Mouse (Mus musculus) layer of hippocampus, adult 8-10 months (tissue): ENCODE measurements around the gene Sox5. TPM values are rescaled to one million over a fixed set of nuclear protein-coding genes. Genes with fewer than 3 reads are reported as not detected.

Experiments
- DNase-seq, 2 experiments: peaks; one replicate each; pipeline ENCODE4 v3.0.0; 2022; ENCODE audit warnings: low spot score in 2 of 2
- total RNA-seq, 4 experiments: library from RNA; stranded (reverse); gene quantifications; 2 replicates each; pipeline ENCODE4 v1.2.4; 2022

Gene Sox5
- total RNA-seq, 4 experiments from 2014 or later: 38.4 to 42.4 (median 40.8) TPM

DNA sequence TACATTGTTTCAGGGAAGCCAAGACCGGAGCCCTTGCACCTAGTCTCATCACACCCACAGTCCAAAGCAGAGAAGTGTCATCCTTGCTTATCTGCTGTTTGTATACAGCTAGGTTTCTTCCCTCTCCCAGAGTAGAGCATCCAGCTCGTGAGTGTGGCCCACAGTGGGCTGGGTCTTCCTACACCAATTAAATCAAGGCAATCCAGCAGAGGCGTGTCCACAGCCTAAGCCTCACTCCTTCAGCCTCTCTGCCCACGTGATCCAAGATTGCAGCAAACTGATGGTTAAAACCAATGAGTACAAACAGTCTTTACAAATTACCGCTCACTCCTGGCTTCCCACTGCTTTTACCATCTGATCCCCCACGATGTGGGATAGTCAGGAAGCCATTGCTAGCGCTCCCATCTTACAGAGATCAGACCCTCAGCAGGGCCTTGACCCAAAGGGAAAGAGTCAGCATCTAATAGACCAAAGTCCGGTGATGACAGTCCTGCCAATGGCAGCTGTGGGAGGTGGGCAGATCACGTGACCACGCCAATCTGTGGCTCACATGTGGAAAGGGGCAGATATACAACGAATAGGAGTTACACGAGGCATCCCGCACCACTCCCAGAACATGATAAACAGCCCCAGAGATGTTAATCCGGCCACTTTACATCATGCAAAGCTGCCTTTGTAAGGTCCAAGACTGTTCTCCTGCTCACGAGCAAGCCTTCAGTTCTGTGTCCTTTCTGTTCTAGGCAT lies 9.4 kb downstream of the Sox5 start:
- no peak for DNase-seq

- DNase-seq: no peak
Measured at GRCm38 (mm10) chr6:144769060-144769459, 12.7 kb downstream of the Sox5 start.

GRCm38 (mm10) chr6:144761902-144762301 lies 19.9 kb downstream of the Sox5 start:
- no peak for DNase-seq

- DNase-seq: no peak
Measured at GRCm38 (mm10) chr6:144759193-144759592, 22.6 kb downstream of the Sox5 start.

GRCm38 (mm10) chr6:144757414-144757813 lies 24.4 kb downstream of the Sox5 start:
- no peak for DNase-seq

DNA sequence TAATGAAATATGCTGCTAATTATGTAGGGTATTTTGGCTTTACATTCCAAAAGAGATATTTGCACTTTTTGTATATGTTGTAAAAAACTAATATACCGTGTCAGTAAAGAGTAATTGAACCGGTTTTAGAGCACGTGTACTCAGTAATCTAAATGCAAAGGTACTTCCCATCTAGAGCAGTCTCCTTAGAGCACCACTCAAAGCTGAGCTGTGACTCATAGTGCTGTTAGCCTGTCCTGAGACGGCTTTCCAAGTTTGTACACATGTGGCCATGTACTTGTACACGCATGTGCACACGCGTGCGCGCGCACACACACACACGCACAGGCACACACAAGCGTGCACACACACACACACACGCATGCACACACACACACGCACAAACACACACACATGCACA lies 25.3 kb downstream of the Sox5 start:
- DNase-seq: no peak

- no peak for DNase-seq
Measured at GRCm38 (mm10) chr6:144755304-144755703, 26.5 kb downstream of the Sox5 start.

- no peak for DNase-seq
Measured at GRCm38 (mm10) chr6:144754366-144754765, 27.4 kb downstream of the Sox5 start.

- DNase-seq: no peak
Measured at GRCm38 (mm10) chr6:144753963-144754296, 27.8 kb downstream of the Sox5 start.

GRCm38 (mm10) chr6:144753225-144753962 lies 28.4 kb downstream of the Sox5 start:
- DNase-seq: peak in 1 of 2 experiments; percentile 30

- no peak for DNase-seq
Measured at GRCm38 (mm10) chr6:144751581-144751980, 30.2 kb downstream of the Sox5 start.

- no peak for DNase-seq
Measured at GRCm38 (mm10) chr6:144750197-144750596, 31.6 kb downstream of the Sox5 start.

GRCm38 (mm10) chr6:144746436-144746835 lies 35.3 kb downstream of the Sox5 start:
- DNase-seq: peak in 1 of 2 experiments; percentile 12

- DNase-seq: no peak
Measured at GRCm38 (mm10) chr6:144742559-144742958, 39.2 kb downstream of the Sox5 start.

DNA sequence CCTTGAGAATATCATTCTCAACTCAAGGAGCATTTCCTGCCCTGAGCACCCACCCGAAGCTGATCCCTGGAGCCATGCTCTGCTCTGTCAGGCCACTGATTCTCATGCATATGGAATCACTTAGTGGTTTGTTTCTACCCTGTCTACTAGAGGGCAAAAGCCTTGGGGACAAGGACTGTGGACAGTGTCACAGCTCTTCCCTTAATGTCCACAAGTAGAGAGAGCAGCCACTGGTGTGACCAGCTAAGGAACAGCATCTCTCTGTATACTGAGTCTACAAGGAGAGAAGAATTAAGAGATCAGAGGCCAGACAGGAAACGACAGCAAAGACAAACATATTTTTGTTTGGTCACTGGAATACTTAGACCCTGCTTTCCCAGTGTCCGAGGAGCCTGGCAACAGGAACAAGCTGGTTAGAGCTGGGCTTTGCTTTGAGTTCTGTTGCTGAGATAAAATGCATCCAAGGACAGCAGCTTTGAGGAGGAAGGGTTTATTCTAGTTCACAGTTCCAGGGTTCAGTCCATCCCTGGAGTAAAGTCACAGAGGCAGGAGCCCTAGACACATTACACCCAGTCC lies 40.6 kb downstream of the Sox5 start:
- DNase-seq: no peak

DNA sequence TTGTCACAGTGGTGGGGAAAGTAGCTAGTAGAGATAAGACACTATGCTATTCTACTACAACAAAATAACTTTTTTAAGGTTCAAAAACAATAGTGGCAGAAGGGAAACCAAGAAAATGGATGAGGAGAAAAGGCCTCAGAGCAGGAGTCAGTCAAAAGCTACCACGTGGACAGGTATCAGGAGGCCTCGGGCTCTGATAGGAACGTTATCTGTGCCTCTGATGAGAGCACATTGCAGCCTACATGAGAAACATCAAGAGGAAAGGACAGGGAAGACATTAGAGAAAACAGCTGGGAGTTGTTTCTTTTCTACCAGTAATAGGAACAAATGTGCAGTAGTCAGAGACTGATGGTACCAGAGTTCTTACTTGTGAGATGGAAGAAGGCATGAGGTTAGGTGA lies 41.4 kb downstream of the Sox5 start:
- no peak for DNase-seq

- DNase-seq: no peak
Measured at GRCm38 (mm10) chr6:144739753-144740152, 42.0 kb downstream of the Sox5 start.

DNA sequence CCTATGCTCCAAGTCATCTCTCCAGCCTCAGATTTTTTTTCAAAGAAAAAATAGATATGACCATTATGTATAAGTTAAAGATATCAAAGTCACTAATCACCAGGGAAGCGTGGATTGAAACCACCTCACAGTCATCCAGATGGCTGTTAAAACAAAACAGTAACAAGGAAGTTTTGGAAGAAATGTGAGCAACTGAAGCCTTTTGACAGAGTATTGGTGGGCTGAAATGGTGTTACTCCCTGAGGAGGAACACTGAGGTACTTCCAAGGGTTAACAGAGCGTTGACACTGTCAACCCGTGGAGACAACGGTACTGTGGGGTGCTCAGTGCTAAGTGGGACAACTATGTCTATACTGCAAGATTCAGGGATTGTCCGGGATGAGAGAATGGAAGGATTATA lies 44.0 kb downstream of the Sox5 start:
- DNase-seq: no peak

DNA sequence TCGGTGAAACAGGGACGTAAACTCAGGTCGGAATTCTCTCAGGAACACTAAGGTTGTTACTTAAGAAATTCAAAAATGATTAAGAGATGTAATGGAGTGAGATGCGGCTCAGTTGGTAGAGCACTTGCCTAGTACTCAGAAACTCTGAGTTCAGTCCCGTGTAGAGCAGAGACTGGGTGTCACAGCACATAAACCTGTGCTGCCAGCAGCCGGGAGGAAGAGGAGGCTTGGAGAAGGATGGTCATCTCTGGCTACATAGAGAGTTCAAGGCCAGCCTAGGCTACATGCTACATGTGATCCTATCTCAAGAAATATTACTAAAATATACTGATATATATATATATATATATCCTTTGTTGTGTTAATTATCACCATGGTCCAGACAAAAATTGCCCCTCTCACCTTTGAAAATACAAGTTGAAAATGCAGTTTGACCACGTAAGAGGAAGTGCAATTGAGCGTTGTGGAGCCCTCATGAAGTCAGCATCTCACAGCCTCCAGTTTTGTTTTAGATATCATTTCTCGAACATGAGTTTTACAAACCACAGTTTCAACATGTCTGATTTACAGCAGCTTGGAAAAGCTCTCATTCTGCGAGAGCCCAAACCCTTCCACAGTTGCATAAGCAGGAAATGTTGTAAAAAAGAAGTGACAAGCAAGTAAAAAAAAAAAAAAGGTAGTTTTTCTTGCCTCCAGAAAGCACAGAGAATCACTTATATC lies 50.4 kb downstream of the Sox5 start:
- no peak for DNase-seq

DNA sequence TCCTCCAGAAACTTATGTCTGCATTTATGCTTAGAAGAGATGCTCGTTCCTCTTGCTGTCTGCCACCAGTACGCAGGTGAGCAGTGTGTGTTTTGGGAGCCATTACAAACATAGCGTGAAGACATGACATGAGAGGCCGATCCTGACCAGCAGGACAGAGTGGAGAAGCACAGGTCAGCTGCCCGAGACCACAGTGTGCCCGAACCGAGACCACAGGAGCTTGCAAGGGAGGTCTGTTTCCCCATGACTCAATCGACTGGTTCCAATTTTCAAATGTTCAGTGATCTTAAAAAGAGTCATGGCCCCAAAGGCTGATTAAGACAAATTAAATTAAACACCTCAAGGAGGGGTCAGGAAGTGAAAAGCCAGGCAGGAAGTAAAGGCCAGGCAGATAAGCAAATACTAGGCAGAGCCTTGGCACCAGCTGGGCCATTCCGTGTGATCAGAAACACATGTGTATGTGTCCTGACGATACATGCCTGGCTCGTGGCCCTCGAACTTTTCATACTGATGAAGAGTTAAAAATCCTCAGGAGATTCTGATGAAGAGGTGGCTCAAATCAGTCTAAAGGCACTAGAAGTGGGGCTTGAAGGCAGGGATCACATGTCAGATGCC lies 58.1 kb downstream of the Sox5 start:
- DNase-seq: no peak

- DNase-seq: no peak
Measured at GRCm38 (mm10) chr6:144723024-144723423, 58.8 kb downstream of the Sox5 start.

GRCm38 (mm10) chr6:144720846-144721245 lies 60.9 kb downstream of the Sox5 start:
- no peak for DNase-seq
